Mouse (Mus musculus): ENCODE measurements around the gene Slc17a1. TPM values are rescaled to one million over a fixed set of nuclear protein-coding genes. Genes with fewer than 3 reads are reported as not detected.

The Slc17a1 gene
- polyA plus RNA-seq, 1 experiment from 2014 or later = 79.1 TPM

- Histone ChIP-seq H3K27ac (0 out of 2 replicates have a peak overlapping the region, but pooled peaks have one; percentile 31), H3K4me3 (replicated peaks; ENCODE audit: low read depth, low read length) (no peak overlapping the region), H3K4me2 (ENCODE audit: low read length) (no peak overlapping the region), H3K36me3 (ENCODE audit: insufficient read depth, low read length) (no peaks in the 10 kb centered on the region), H3K27me3 (ENCODE audit: insufficient read depth, low read length) (no peaks in the 10 kb centered on the region), H3K4me1 (replicated peaks; ENCODE audit: insufficient read depth, low read length) (peaks cover 17% of the 10 kb centered on the region), H3K9ac (ENCODE audit: low read depth, low read length) (no peak overlapping the region), H3K9me3 (replicated peaks; ENCODE audit: low read length) (no peaks in the 10 kb centered on the region)
- TF ChIP-seq CTCF (IDR thresholded peaks at IDR 0.05; ENCODE audit: low read depth) = no peak
- no peak for ATAC-seq (replicated peaks; ENCODE audit: low FRiP score, low read depth)
- DNase-seq (ENCODE audit: low spot score) = peak; percentile 38
- WGBS = 67% methylated on average over 1 of the region's 1 CpGs
These were observed 48.6 kb downstream of the Slc17a1 start for GRCm38 (mm10) chr13:23916132-23916531.

- H3K27ac ChIP-seq = no peak overlapping the region
- H3K27me3 ChIP-seq (ENCODE audit: insufficient read depth, low read length) = no peaks in the 10 kb centered on the region
- 71% methylated on average over 4 of the region's 4 CpGs for WGBS
- H3K4me3 ChIP-seq (replicated peaks; ENCODE audit: low read depth, low read length) = no peak overlapping the region
- no peak overlapping the region for H3K9ac ChIP-seq (ENCODE audit: low read depth, low read length)
- ATAC-seq (replicated peaks; ENCODE audit: low FRiP score, low read depth) (no peak), DNase-seq (ENCODE audit: low spot score) (no peak)
- H3K9me3 ChIP-seq (replicated peaks; ENCODE audit: low read length) = no peaks in the 10 kb centered on the region
- H3K4me2 ChIP-seq (ENCODE audit: low read length) = no peak overlapping the region
- no peak for TF ChIP-seq CTCF (IDR thresholded peaks at IDR 0.05; ENCODE audit: low read depth)
- no peaks in the 10 kb centered on the region for H3K36me3 ChIP-seq (ENCODE audit: insufficient read depth, low read length)
- peaks cover 17% of the 10 kb centered on the region for H3K4me1 ChIP-seq (replicated peaks; ENCODE audit: insufficient read depth, low read length)
These were observed 50.1 kb downstream of the Slc17a1 start for GRCm38 (mm10) chr13:23917674-23918073.

- ATAC-seq (replicated peaks; ENCODE audit: low FRiP score, low read depth) (no peak), DNase-seq (ENCODE audit: low spot score) (no peak)
- H3K4me2 ChIP-seq (ENCODE audit: low read length) = no peak overlapping the region
- no peak overlapping the region for H3K27ac ChIP-seq
- no peaks in the 10 kb centered on the region for H3K36me3 ChIP-seq (ENCODE audit: insufficient read depth, low read length)
- no peaks in the 10 kb centered on the region for H3K9me3 ChIP-seq (replicated peaks; ENCODE audit: low read length)
- H3K4me1 ChIP-seq (replicated peaks; ENCODE audit: insufficient read depth, low read length) = no peaks in the 10 kb centered on the region
- TF ChIP-seq CTCF (IDR thresholded peaks at IDR 0.05; ENCODE audit: low read depth) = no peak
- no peak overlapping the region for H3K9ac ChIP-seq (ENCODE audit: low read depth, low read length)
- WGBS = 69% methylated on average over 2 of the region's 2 CpGs
- H3K27me3 ChIP-seq (ENCODE audit: insufficient read depth, low read length) = no peaks in the 10 kb centered on the region
- no peak overlapping the region for H3K4me3 ChIP-seq (replicated peaks; ENCODE audit: low read depth, low read length)
These were observed 58.2 kb downstream of the Slc17a1 start for GRCm38 (mm10) chr13:23925792-23926191.

GRCm38 (mm10) chr13:23928637-23929036 lies 61.1 kb downstream of the Slc17a1 start:
- Histone ChIP-seq H3K4me3 (replicated peaks; ENCODE audit: low read depth, low read length) (no peak overlapping the region), H3K36me3 (ENCODE audit: insufficient read depth, low read length) (no peaks in the 10 kb centered on the region), H3K27me3 (ENCODE audit: insufficient read depth, low read length) (no peaks in the 10 kb centered on the region), H3K9me3 (replicated peaks; ENCODE audit: low read length) (no peaks in the 10 kb centered on the region), H3K4me1 (replicated peaks; ENCODE audit: insufficient read depth, low read length) (no peaks in the 10 kb centered on the region), H3K4me2 (ENCODE audit: low read length) (peak overlapping the region; percentile 11), H3K9ac (ENCODE audit: low read depth, low read length) (no peak overlapping the region), H3K27ac (no peak overlapping the region)
- no peak for TF ChIP-seq CTCF (IDR thresholded peaks at IDR 0.05; ENCODE audit: low read depth)
- WGBS = 25% methylated on average over 3 of the region's 3 CpGs
- peak; percentile 68 for DNase-seq (ENCODE audit: low spot score)
- ATAC-seq (replicated peaks; ENCODE audit: low FRiP score, low read depth) = peak; percentile 76

GRCm38 (mm10) chr13:23930461-23930860 lies 62.9 kb downstream of the Slc17a1 start:
- H3K4me2 ChIP-seq (ENCODE audit: low read length) = no peak overlapping the region
- 78% methylated on average over 9 of the region's 9 CpGs for WGBS
- no peaks in the 10 kb centered on the region for H3K27me3 ChIP-seq (ENCODE audit: insufficient read depth, low read length)
- no peaks in the 10 kb centered on the region for H3K9me3 ChIP-seq (replicated peaks; ENCODE audit: low read length)
- H3K36me3 ChIP-seq (ENCODE audit: insufficient read depth, low read length) = no peaks in the 10 kb centered on the region
- H3K9ac ChIP-seq (ENCODE audit: low read depth, low read length) = no peak overlapping the region
- H3K27ac ChIP-seq = no peak overlapping the region
- ATAC-seq (replicated peaks; ENCODE audit: low FRiP score, low read depth) (no peak), DNase-seq (ENCODE audit: low spot score) (no peak)
- no peaks in the 10 kb centered on the region for H3K4me1 ChIP-seq (replicated peaks; ENCODE audit: insufficient read depth, low read length)
- no peak overlapping the region for H3K4me3 ChIP-seq (replicated peaks; ENCODE audit: low read depth, low read length)
- TF ChIP-seq CTCF (IDR thresholded peaks at IDR 0.05; ENCODE audit: low read depth) = no peak

- DNase-seq (ENCODE audit: low spot score) (no peak), ATAC-seq (replicated peaks; ENCODE audit: low FRiP score, low read depth) (no peak)
- Histone ChIP-seq H3K27me3 (ENCODE audit: insufficient read depth, low read length) (no peaks in the 10 kb centered on the region), H3K27ac (no peak overlapping the region), H3K9me3 (replicated peaks; ENCODE audit: low read length) (no peaks in the 10 kb centered on the region), H3K4me1 (replicated peaks; ENCODE audit: insufficient read depth, low read length) (no peaks in the 10 kb centered on the region), H3K4me3 (replicated peaks; ENCODE audit: low read depth, low read length) (no peak overlapping the region), H3K36me3 (ENCODE audit: insufficient read depth, low read length) (no peaks in the 10 kb centered on the region), H3K4me2 (ENCODE audit: low read length) (no peak overlapping the region), H3K9ac (ENCODE audit: low read depth, low read length) (no peak overlapping the region)
- TF ChIP-seq CTCF (IDR thresholded peaks at IDR 0.05; ENCODE audit: low read depth) = no peak
- 67% methylated on average over 11 of the region's 11 CpGs for WGBS
These were observed 63.4 kb downstream of the Slc17a1 start for GRCm38 (mm10) chr13:23930904-23931303.
